Mouse (Mus musculus): ENCODE measurements around the gene Dtnb. TPM values are rescaled to one million over a fixed set of nuclear protein-coding genes. Genes with fewer than 3 reads are reported as not detected.

Dtnb gene
- polyA plus RNA-seq, 1 experiment from 2014 or later = 36.0 TPM

GRCm38 (mm10) chr12:3760876-3761590 is 188.9 kb downstream of the Dtnb start:
- DNase-seq (ENCODE audit: low spot score) = no peak
- H3K4me1 ChIP-seq (replicated peaks; ENCODE audit: control insufficient read depth, insufficient read depth, low read length) = no peaks in the 10 kb centered on the region
- no peak overlapping the region for H3K9ac ChIP-seq (ENCODE audit: low read depth, low read length)
- no peaks in the 10 kb centered on the region for H3K9me3 ChIP-seq (ENCODE audit: control insufficient read depth, low read length)
- no peak overlapping the region for H3K4me3 ChIP-seq (ENCODE audit: low read depth, low read length)
- H3K27ac ChIP-seq (ENCODE audit: low read depth, low read length) = no peak overlapping the region
- no peak overlapping the region for H3K4me2 ChIP-seq (replicated peaks; ENCODE audit: low read depth, low read length)
- ATAC-seq (ENCODE audit: low FRiP score) = no peak
- H3K36me3 ChIP-seq (ENCODE audit: control insufficient read depth, insufficient read depth, low read length) = no peaks in the 10 kb centered on the region
- H3K27me3 ChIP-seq (ENCODE audit: control insufficient read depth, insufficient read depth, low read length) = no peaks in the 10 kb centered on the region
- 76% methylated on average over 4 of the region's 4 CpGs for WGBS

- Histone ChIP-seq H3K27me3 (ENCODE audit: control insufficient read depth, insufficient read depth, low read length) (no peaks in the 10 kb centered on the region), H3K9ac (ENCODE audit: low read depth, low read length) (no peak overlapping the region), H3K9me3 (ENCODE audit: control insufficient read depth, low read length) (no peaks in the 10 kb centered on the region), H3K36me3 (ENCODE audit: control insufficient read depth, insufficient read depth, low read length) (no peaks in the 10 kb centered on the region), H3K4me1 (replicated peaks; ENCODE audit: control insufficient read depth, insufficient read depth, low read length) (no peaks in the 10 kb centered on the region), H3K4me2 (replicated peaks; ENCODE audit: low read depth, low read length) (no peak overlapping the region), H3K27ac (ENCODE audit: low read depth, low read length) (no peak overlapping the region), H3K4me3 (ENCODE audit: low read depth, low read length) (no peak overlapping the region)
- ATAC-seq (ENCODE audit: low FRiP score) (no peak), DNase-seq (ENCODE audit: low spot score) (no peak)
- WGBS = 83% methylated on average over 6 of the region's 6 CpGs
Measured at GRCm38 (mm10) chr12:3761591-3762295, 189.6 kb downstream of the Dtnb start.

- WGBS = 83% methylated on average over 3 of the region's 3 CpGs
- no peak overlapping the region for H3K27ac ChIP-seq (ENCODE audit: low read depth, low read length)
- no peak overlapping the region for H3K4me2 ChIP-seq (replicated peaks; ENCODE audit: low read depth, low read length)
- DNase-seq (ENCODE audit: low spot score) (no peak), ATAC-seq (ENCODE audit: low FRiP score) (no peak)
- no peak overlapping the region for H3K4me3 ChIP-seq (ENCODE audit: low read depth, low read length)
- no peaks in the 10 kb centered on the region for H3K4me1 ChIP-seq (replicated peaks; ENCODE audit: control insufficient read depth, insufficient read depth, low read length)
- no peak overlapping the region for H3K9ac ChIP-seq (ENCODE audit: low read depth, low read length)
- no peaks in the 10 kb centered on the region for H3K36me3 ChIP-seq (ENCODE audit: control insufficient read depth, insufficient read depth, low read length)
- H3K27me3 ChIP-seq (ENCODE audit: control insufficient read depth, insufficient read depth, low read length) = no peaks in the 10 kb centered on the region
- H3K9me3 ChIP-seq (ENCODE audit: control insufficient read depth, low read length) = no peaks in the 10 kb centered on the region
Measured at GRCm38 (mm10) chr12:3764191-3764804, 192.1 kb downstream of the Dtnb start.

GRCm38 (mm10) chr12:3767360-3767759 is 195.2 kb downstream of the Dtnb start:
- H3K4me2 ChIP-seq (replicated peaks; ENCODE audit: low read depth, low read length) = no peak overlapping the region
- H3K4me3 ChIP-seq (ENCODE audit: low read depth, low read length) = no peak overlapping the region
- 60% methylated on average over 8 of the region's 8 CpGs for WGBS
- no peaks in the 10 kb centered on the region for H3K4me1 ChIP-seq (replicated peaks; ENCODE audit: control insufficient read depth, insufficient read depth, low read length)
- no peaks in the 10 kb centered on the region for H3K9me3 ChIP-seq (ENCODE audit: control insufficient read depth, low read length)
- H3K27ac ChIP-seq (ENCODE audit: low read depth, low read length) = no peak overlapping the region
- no peaks in the 10 kb centered on the region for H3K27me3 ChIP-seq (ENCODE audit: control insufficient read depth, insufficient read depth, low read length)
- H3K9ac ChIP-seq (ENCODE audit: low read depth, low read length) = no peak overlapping the region
- no peak for ATAC-seq (ENCODE audit: low FRiP score)
- H3K36me3 ChIP-seq (ENCODE audit: control insufficient read depth, insufficient read depth, low read length) = no peaks in the 10 kb centered on the region
- DNase-seq (ENCODE audit: low spot score) = no peak

GRCm38 (mm10) chr12:3768391-3768790 is 196.2 kb downstream of the Dtnb start:
- Histone ChIP-seq H3K4me1 (replicated peaks; ENCODE audit: control insufficient read depth, insufficient read depth, low read length) (no peaks in the 10 kb centered on the region), H3K27ac (ENCODE audit: low read depth, low read length) (no peak overlapping the region), H3K4me2 (replicated peaks; ENCODE audit: low read depth, low read length) (no peak overlapping the region), H3K36me3 (ENCODE audit: control insufficient read depth, insufficient read depth, low read length) (no peaks in the 10 kb centered on the region), H3K9me3 (ENCODE audit: control insufficient read depth, low read length) (no peaks in the 10 kb centered on the region), H3K4me3 (ENCODE audit: low read depth, low read length) (no peak overlapping the region), H3K9ac (ENCODE audit: low read depth, low read length) (no peak overlapping the region), H3K27me3 (ENCODE audit: control insufficient read depth, insufficient read depth, low read length) (no peaks in the 10 kb centered on the region)
- ATAC-seq (ENCODE audit: low FRiP score) = no peak
- 95% methylated on average over 4 of the region's 4 CpGs for WGBS
- no peak for DNase-seq (ENCODE audit: low spot score)

GRCm38 (mm10) chr12:3770546-3770945 is 198.4 kb downstream of the Dtnb start:
- DNase-seq (ENCODE audit: low spot score) (no peak), ATAC-seq (ENCODE audit: low FRiP score) (no peak)
- WGBS = 87% methylated on average over 2 of the region's 2 CpGs
- H3K4me2 ChIP-seq (replicated peaks; ENCODE audit: low read depth, low read length) = no peak overlapping the region
- H3K36me3 ChIP-seq (ENCODE audit: control insufficient read depth, insufficient read depth, low read length) = no peaks in the 10 kb centered on the region
- H3K27me3 ChIP-seq (ENCODE audit: control insufficient read depth, insufficient read depth, low read length) = no peaks in the 10 kb centered on the region
- no peak overlapping the region for H3K27ac ChIP-seq (ENCODE audit: low read depth, low read length)
- no peaks in the 10 kb centered on the region for H3K4me1 ChIP-seq (replicated peaks; ENCODE audit: control insufficient read depth, insufficient read depth, low read length)
- no peak overlapping the region for H3K9ac ChIP-seq (ENCODE audit: low read depth, low read length)
- no peaks in the 10 kb centered on the region for H3K9me3 ChIP-seq (ENCODE audit: control insufficient read depth, low read length)
- no peak overlapping the region for H3K4me3 ChIP-seq (ENCODE audit: low read depth, low read length)

- no peaks in the 10 kb centered on the region for H3K9me3 ChIP-seq (ENCODE audit: control insufficient read depth, low read length)
- no peak for DNase-seq (ENCODE audit: low spot score)
- no peak overlapping the region for H3K9ac ChIP-seq (ENCODE audit: low read depth, low read length)
- no peak overlapping the region for H3K27ac ChIP-seq (ENCODE audit: low read depth, low read length)
- H3K4me2 ChIP-seq (replicated peaks; ENCODE audit: low read depth, low read length) = no peak overlapping the region
- no peak overlapping the region for H3K4me3 ChIP-seq (ENCODE audit: low read depth, low read length)
- no peaks in the 10 kb centered on the region for H3K36me3 ChIP-seq (ENCODE audit: control insufficient read depth, insufficient read depth, low read length)
- H3K4me1 ChIP-seq (replicated peaks; ENCODE audit: control insufficient read depth, insufficient read depth, low read length) = no peaks in the 10 kb centered on the region
- H3K27me3 ChIP-seq (ENCODE audit: control insufficient read depth, insufficient read depth, low read length) = no peaks in the 10 kb centered on the region
- ATAC-seq (ENCODE audit: low FRiP score) = no peak
- 88% methylated on average over 2 of the region's 2 CpGs for WGBS
Measured at GRCm38 (mm10) chr12:3771080-3771479, 198.9 kb downstream of the Dtnb start.

- 92% methylated on average over 3 of the region's 3 CpGs for WGBS
- H3K4me3 ChIP-seq (ENCODE audit: low read depth, low read length) = no peak overlapping the region
- no peaks in the 10 kb centered on the region for H3K36me3 ChIP-seq (ENCODE audit: control insufficient read depth, insufficient read depth, low read length)
- no peak overlapping the region for H3K9ac ChIP-seq (ENCODE audit: low read depth, low read length)
- H3K27ac ChIP-seq (ENCODE audit: low read depth, low read length) = no peak overlapping the region
- H3K4me1 ChIP-seq (replicated peaks; ENCODE audit: control insufficient read depth, insufficient read depth, low read length) = no peaks in the 10 kb centered on the region
- no peak overlapping the region for H3K4me2 ChIP-seq (replicated peaks; ENCODE audit: low read depth, low read length)
- no peaks in the 10 kb centered on the region for H3K27me3 ChIP-seq (ENCODE audit: control insufficient read depth, insufficient read depth, low read length)
- ATAC-seq (ENCODE audit: low FRiP score) = no peak
- H3K9me3 ChIP-seq (ENCODE audit: control insufficient read depth, low read length) = no peaks in the 10 kb centered on the region
- DNase-seq (ENCODE audit: low spot score) = no peak
Measured at GRCm38 (mm10) chr12:3773643-3774042, 201.5 kb downstream of the Dtnb start.

All from hindbrain, embryonic 11.5 days (tissue).